Mouse (Mus musculus) ES-CJ7 (cell line): ENCODE data around the gene Cldn9.
A peak's percentile ranks its signal among the peaks of the same experiment; 100 is the strongest.

Experiments used
- DNase-seq: peaks from one replicate; pipeline ENCODE4 v3.0.0; 2011; ENCODE audit warnings: low read depth, low spot score

Gene Cldn9

GRCm38 (mm10) chr17:23683856-23684672 is at the start of gene Cldn9:
TSS of gene Cldn9 (minus strand) at chr17:23684026.
- no peak for DNase-seq

DNA sequence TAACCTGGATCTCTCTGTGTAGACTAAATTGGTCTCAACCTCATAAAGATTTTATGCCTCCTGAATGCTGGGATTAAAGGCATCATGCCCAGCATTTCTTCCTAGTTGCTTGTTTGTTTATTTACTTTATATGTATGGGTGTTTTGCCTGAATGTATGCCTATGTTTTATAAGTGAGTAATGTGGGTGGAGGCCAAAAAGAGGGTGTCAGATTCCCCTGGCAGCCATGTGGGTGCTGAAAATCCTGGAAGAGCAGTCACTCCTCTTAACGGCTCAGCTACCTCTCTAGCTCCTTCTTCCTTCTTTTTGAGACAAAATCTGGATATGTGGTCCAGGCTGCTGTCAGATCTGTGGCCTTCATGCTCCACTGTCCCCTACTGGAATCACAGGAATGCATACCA is 46.6 kb upstream of the Cldn9 start:
- DNase-seq, result no peak

DNA sequence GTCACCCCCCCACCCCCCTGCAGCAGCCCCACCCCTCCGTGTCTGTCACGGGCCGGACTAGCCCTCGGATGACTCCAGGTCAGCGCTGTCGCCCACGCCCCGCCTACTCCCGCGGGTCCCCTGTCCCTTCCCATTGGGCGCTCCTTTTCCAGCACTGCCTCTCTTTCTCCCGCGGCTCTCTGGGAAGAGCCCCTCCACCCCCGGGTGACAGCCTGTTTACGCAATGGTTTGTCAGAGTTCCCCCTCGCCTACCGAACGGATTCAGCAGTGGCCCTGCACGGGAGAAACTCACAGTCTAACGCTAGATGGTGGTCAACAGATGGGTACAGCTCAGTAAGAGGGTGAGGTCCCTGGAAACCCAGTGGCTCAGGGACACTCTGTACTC is 42.9 kb upstream of the Cldn9 start:
- DNase-seq, result peak; percentile 70

GRCm38 (mm10) chr17:23725999-23726757 is 42.4 kb upstream of the Cldn9 start, which contains the start of gene Pkmyt1:
TSS of gene Pkmyt1 (plus strand) at chr17:23726336.
- DNase-seq, result peak; percentile 93

- peak; percentile 26 for DNase-seq
Observed at GRCm38 (mm10) chr17:23725477-23725876, 41.7 kb upstream of the Cldn9 start.

- DNase-seq, result no peak
Observed at GRCm38 (mm10) chr17:23722376-23723125, 38.7 kb upstream of the Cldn9 start, which contains the start of gene 1520401A03Rik. TSS of gene 1520401A03Rik (minus strand) at chr17:23722783.

GRCm38 (mm10) chr17:23721886-23722285 is 38.1 kb upstream of the Cldn9 start:
- no peak for DNase-seq

DNA sequence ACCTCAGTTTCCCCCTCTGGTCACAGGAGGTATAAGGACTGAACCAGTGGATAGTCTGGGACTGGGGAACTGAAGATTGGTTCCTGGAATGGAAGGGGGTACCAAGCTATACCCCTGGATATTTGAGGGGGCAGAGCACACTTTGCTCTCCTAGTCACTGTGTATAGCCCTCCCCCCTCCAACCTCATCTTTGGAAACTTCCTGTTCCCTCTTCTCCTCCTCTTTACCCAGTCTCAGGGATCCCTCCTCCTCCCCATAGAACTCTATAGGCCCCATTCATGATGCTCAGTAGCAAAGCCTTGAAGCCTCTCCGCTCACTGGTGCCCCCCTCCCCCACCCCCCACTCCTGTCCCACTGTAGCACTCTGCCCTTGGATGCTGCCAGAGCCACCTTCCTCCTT is 35.6 kb upstream of the Cldn9 start:
- DNase-seq, result no peak

- DNase-seq, result peak; percentile 22
Observed at GRCm38 (mm10) chr17:23717003-23717402, 33.2 kb upstream of the Cldn9 start.

- DNase-seq, result peak; percentile 77
Observed at GRCm38 (mm10) chr17:23706212-23706611, 22.4 kb upstream of the Cldn9 start.

DNA sequence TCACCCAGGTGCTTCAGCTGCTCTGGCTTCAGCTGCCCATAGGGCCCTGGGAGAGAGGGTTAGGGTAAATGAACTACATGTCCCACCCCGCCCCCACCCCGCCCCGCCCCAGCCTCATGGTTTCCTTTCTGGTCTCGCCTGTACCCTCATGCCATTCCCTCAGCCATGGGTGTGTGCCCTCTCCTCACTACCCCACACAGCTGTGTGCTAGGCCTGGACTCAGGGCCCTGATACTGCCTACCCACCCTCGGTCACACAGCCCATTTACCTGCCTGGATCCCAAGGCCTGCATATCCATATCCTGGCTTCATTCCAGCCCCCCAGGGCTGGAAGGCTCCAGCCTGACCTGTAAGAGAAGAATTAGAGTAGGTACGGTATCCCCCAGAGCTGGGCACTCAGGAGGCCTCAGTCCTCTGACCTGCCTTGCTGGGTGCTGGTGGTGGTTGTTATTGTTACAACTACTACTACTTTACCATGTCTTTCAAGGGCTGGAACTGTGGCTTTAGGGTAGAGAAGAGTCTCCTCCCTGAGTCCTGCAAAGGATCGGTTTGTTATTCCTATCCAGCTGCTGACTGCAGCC is 21.8 kb upstream of the Cldn9 start:
- no peak for DNase-seq

DNA sequence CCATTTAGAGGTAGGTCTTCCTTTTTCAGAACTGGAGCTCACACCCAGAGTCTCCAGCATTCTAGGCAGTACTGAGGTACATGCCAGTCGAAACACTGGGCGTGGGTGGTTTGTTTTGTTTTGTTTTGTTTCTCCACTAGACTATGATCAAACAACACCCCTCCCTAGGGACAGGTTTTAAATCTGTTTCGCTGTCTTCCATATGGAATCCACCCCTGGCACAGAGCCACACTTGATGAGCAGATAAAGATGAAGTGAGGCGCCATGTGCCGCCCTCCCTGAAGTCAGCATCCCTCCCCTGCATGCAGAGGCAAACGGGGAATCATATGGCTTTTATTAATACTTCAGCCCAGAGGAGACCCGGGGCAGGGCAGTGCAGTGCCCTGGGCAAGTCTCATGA is 20.9 kb upstream of the Cldn9 start:
- no peak for DNase-seq

- DNase-seq, result no peak
Observed at GRCm38 (mm10) chr17:23703301-23703700, 19.5 kb upstream of the Cldn9 start.

DNA sequence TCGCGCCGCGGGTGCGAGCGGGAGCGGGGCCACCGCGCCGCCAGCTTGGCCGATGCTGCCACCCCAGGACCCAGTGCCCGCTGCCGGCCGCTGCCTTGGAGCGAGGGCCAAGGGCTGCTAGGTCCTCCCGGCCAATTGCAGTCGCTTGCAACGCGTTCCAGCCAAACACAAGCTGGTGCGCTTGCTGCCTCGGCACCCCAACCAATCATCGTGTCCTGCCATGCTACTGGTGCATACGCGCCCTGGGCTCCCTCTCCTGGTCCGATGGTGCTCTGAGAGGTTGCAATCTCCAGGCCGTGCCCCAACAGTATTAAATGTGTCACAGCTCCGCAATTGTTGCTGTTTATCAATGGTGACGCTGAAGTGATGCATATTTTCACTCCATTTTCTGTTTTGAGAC is 16.3 kb upstream of the Cldn9 start:
- DNase-seq, result peak; percentile 94

DNA sequence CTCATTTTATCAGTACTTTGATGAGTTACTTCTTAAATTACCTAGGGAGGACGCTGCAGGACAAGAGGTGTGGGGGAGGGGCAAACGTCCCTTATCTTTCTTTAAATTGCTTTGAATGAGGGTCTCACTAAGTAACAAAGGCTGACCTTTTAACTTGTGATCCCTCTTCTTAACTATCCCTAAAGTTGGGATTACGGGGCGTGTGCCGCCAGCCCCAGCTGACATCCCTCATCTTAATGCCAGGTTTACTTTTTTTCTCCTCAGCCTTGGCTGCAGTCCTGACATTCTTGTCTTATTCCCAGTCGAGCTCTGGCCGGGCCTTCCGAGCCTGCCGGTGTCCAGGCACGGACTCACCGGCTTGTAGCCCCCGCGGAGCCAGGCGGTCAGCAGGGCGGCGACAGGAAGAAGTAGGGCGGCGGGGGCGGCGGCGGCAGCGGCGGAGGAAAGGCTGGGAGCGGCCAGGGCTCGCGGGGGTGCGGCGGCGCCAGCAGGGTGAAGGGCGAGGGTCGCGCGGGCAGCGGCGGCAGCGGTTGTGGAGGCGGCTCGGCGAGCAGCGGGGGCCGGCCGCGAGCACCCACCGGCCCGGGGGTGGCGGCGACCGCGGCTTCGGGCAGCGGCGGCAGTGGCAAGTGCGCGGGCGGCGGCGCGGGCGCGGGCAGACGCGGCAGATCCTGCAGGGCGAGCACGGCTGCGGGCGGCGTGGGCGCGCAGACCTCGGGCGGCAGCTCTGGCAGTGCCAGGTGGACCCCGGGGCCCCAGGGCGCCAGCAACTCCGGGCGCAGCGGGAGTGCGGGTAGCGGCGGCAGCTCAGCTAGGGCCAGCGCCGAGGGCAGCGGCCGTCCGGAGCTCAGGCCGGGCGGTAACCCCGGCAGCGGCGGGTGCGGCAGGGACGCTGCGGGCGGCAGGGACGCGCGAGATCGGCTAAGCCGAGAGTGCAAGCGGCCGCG is 15.6 kb upstream of the Cldn9 start:
- no peak for DNase-seq

DNA sequence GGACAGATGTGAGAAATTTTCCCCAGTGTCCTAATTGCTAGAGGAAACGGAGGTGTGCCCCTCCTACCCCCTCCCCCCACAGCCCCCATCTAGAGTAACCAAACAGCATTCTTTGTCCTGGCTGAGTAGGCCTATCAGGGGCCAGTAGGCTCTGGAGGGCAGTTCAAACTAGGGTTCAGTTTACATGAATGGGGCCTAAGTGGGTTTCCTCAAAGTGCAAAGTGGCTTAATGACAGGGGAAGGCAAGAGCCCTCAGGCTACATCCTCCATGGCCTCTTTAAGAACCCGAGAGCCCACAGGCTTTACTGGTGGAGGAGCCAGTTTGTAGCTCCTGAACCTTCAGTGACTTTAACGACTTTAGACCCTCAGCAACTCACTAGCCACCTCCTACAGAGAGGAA is 12.0 kb upstream of the Cldn9 start:
- peak; percentile 50 for DNase-seq

DNA sequence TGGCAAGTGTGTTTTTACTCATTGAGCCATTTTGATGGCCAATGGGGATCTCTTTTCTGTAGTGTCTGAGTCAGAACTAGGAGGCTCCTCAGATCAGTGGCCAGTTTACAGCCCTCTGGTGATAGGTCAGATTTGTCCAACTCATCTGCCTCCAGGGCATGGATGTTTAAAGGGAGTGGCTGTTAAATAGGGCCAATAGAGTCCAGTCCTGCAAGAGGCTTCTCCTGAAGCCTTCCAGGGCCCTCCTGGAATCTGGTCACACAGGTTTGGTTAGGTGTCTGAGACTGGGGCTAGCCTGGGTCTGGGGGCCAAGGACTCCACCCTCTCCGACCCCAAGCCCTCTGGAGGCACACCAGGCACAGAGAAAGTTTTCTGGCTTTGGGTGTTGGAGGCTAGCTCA is 10.7 kb upstream of the Cldn9 start:
- DNase-seq, result no peak

DNA sequence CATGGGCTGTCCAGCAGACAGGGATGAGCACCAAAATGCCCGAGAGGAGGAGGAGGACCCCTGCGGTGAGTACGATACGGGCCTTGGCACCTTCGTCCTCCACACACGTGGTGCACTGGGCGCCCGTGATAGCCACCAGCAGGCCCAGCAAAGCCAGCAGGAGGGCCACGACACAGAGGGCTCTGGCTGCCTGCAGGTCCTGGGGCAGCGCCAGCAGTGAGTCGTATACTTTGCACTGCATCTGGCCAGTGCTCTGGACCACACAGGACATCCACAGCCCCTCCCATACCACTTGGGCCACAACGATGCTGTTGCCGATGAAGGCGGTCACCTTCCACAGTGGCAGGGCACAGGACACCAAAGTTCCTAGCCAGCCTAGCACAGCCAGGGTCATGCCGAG is 600 bp downstream of the Cldn9 start:
- no peak for DNase-seq

GRCm38 (mm10) chr17:23682530-23682929 is 1.3 kb downstream of the Cldn9 start:
- no peak for DNase-seq

- DNase-seq, result no peak
Observed at GRCm38 (mm10) chr17:23682092-23682491, 1.7 kb downstream of the Cldn9 start.

DNA sequence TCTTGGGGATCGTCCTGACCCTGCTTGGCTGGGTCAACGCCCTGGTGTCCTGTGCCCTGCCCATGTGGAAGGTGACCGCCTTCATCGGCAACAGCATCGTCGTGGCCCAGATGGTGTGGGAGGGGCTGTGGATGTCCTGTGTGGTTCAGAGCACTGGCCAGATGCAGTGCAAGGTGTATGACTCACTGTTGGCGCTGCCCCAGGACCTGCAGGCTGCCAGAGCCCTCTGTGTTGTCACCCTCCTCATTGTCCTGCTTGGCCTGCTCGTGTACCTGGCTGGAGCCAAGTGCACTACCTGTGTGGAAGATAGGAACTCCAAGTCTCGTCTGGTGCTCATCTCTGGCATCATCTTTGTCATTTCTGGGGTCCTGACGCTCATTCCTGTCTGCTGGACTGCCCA is 2.7 kb downstream of the Cldn9 start:
- no peak for DNase-seq
